Mouse (Mus musculus) thymus, postnatal 4 days (tissue): ENCODE measurements around the gene Tmem178b.
A peak's percentile ranks its signal among the peaks of the same experiment; 100 is the strongest.

Experiments used
- DNase-seq: peaks from one replicate; pipeline ENCODE4 v3.0.0; 2021

Tmem178b gene

DNA sequence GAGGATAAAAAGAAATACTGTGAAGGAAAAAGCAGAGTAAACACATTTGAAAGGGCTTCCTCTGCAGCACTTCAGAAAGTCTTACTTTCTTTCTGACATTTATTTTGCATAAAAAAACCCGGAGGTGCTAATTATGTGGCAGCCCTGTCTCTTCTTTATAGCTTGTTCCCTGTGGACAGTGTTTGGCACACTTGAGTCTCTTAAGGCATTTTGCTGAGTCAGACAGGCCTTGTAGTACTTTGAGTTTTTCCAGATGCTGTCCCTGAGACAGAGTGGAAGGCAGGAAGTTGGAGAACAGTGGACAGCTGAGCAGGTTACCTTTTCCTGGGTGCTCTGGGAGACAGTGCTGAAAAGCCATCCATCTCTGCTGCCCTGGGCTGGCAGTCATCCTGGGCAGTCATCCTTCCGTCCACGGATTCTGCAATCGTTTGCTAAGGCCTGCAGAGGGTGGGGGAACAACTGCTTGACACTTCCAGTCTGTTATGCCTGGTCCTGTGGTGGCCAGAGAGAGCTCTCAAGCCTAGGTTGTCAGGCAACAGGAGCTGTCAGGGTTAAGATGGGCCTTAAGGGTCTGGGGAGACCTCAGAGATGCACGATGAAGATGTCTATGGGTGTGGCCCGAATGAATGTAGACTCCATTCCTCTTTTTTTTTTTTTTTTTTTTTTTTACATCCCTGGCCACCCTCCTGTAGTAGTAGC, 46.1 kb downstream of the Tmem178b start:
- no peak for DNase-seq

DNA sequence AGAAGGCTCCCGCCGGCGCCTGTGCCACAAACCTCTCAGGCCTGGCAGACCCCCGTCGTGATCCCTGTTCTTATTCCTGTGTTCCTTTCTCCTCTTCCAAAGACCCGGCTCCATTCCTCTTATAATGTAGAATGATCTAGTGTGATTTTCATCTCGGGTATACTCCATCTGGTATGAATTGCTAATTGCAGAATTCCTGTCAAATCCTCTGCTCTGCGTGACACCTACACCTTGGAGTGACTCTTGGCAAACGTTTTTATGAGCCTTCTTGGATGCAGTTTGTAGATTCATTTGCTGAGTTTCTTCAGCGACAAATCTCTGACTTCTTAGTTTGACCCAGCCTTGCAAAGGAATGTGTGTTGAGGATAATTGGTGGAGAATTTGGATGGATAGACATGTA, 53.4 kb downstream of the Tmem178b start:
- DNase-seq = no peak

DNA sequence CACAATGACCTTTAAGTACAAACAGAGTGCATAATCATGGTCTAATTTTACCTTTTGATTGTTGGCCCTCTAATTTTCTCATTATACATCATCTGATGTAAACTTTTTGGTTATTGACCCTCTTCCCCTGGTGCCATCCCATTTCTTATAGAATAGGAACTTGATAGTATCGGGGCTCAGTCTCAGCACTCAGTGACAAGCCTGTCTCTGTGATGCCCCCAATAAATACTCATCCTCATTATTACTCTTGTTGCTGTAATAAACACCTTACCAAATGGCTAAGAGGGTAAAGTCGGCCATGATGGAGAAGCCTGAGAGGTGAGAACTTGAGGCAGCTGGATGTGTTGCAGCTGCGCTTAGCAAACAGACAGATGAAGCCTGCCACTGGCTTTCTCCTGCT, 63.5 kb downstream of the Tmem178b start:
- no peak for DNase-seq

DNA sequence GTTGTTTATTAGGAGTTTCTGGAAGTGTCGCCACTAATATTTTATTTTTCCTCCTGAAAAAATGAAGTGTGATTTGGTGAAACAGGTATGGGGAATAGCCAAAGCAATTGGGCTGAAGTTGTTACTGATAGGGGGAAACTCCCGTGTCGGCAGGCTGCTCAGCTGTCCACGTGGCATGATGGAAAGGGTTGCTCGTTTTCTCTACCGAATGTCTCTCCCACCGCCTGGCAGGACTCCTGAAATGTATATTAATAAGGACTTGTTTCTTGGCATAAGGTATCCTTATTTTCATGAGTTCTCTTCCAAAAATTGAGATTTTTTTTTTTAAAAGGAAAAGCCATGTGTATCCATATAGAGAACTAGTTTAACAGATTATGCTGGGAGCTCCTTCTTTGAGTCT, 67.8 kb downstream of the Tmem178b start:
- DNase-seq = no peak

DNA sequence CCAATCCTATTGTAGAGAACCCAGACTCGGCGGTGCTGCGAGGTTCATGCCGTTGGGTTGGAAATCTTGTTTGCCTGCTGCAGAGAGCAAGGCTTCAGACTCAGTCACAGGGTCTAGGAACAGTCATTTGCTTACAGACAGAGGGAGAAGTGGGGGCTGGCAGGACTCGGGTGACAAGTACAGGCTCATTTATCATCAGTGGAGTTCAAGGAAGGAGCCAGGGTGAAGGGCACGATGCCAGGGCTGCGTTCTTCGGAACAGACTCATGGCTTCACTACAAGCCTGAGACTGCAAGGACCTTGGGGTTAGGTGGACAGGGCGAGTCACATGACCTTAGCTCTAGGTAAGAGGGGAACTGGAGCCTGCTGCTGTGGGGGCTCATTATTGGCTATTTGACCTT, 71.8 kb downstream of the Tmem178b start:
- DNase-seq = no peak

DNA sequence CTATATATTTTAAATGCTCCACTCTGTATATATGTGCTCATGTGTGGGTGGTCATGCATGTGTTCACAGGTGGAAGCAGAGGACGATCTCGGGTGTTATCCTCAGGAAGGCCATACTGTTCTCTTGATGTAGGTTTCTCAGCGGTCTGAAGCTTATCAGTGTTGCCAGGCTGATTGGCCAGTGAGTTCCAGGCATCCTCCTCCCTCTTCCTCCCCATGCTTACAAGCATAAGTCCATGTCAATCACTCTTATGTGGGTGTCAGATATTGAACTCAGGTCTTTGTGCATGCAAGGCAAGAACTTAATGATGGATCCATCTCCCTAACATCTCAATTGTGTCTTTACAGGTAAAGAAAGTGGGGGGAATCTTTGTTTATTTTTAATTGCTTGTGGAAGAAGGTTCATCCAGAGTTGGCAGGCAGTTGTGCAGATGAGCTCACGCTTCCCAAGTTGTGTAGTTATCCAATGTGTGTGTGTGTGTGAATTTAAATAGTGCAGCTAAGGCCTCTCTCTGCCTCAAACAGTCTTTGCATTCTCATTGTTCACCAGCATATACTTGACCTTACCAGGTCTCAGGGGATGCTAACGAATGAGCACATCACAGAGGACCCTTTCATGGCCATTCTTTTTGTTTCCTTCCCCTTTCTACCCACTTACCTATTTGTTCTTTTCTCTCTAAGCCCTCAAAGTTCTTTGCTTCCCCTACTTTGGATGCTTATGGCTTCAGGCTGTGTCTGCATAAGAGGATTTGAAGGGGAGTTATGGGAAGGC, 72.8 kb downstream of the Tmem178b start:
- DNase-seq = no peak

DNA sequence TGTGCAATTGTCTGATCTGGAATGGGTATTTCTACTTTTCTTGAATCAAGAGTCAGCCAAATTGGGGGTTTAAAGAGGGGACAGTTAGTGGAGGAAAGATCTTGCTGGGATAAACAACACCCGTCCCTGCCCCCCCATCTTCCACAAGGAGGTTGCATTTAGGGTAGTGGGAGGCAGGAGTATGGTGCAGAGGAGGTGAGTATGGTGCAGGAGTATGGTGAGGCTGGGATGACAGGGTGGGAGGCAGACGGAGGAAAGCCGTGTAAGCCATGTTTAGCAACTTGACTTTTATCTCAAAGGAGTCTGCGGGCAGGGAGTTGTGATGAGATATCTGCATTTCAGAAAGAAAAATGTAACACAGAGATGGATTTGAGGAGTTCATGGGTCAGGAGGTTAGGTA, 73.5 kb downstream of the Tmem178b start:
- DNase-seq = no peak

DNA sequence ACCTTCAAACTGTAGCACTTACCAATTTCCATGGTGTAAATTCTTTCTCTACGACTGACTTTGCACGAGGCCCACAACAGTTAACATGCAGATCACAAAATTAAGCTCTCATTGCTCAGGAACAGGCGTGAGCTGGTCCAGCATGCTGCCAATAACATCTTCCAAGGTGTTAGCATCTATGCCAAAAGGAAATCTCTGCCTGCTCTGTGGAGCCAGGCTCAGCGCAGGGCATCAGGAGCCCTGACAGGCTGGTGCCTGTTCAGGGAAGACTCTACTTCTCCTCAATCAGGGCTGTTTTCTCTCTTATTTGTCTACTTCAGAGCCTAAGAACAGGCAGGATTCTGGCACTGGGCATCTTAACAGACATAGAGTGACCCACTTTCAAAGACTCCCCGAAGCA, 80.9 kb downstream of the Tmem178b start:
- no peak for DNase-seq

DNA sequence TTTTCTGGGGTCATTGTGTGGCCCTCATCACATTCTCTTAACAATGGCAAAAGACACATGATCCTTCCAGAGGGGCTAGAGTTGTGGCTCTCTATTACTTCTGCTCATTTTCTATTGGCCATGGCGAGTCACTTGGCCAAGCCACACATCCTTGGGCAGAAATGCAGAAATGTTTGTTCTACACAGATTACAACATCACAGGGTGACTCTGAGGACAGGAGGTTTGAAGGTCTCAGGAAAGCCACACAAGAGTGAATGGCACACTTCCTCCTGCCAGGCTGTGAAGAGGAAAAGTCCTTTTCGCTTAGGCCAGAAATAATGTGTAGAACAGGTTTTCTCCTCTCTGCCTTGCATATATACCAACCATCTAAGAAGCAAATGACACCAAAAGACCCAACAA, 82.1 kb downstream of the Tmem178b start:
- DNase-seq = no peak

DNA sequence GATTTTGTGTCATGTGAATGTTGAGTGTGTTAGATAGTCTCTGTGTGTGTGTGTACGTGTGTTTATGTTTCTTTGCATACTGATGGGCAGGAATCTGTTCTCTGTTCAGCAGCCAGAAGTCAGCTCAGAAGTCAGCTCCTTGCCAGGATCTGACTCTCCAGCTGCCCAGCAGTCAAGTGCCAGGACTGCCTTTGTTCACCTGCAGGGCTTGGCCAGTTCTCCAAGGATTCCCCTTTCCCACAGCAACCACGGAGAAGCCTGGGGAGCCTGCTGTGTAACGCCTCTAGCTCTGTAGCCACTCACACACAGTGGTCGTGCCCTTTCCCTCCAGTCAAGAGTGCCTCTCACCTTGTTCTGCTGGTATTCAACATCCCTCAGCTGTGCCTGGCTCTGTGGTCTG, 91.5 kb downstream of the Tmem178b start:
- no peak for DNase-seq

DNA sequence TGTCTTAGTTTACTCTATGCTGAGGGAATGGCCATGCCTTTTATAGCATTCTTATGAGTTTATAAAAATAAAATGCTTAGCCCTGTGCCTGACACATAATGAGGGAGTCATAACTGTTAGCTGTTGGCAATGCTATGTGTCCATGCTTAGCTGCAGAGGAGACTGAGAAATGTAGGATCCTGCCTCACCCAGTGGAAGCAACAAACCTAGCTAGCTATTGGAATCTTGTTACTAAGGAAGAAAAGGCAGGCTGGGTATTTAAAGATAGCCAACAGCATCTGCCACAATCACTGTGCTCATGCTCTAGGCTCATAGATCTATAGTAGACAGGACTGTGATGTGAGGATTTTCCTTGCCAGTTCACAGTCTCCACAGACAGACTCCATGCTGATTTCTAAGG, 97.2 kb downstream of the Tmem178b start:
- no peak for DNase-seq

DNA sequence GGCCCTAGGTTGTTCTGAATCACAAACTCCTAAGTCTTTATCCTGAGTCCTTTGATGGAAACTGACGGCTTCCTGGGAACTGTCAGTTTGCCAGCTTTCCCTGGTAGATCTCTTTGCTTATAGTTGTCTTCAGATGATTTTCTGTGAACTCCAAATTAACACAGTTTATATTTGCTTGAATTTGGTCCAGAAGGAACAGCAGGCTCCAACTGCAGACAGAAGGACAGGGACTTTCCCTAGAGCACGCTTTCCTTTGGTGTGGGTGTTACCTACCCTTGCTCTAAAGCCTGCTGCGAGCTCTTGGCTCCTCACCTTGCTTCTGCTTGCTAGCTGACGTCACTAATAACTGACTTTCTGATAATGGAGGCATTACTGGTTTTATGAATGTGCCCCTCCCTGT, 105.9 kb downstream of the Tmem178b start:
- DNase-seq = no peak

DNA sequence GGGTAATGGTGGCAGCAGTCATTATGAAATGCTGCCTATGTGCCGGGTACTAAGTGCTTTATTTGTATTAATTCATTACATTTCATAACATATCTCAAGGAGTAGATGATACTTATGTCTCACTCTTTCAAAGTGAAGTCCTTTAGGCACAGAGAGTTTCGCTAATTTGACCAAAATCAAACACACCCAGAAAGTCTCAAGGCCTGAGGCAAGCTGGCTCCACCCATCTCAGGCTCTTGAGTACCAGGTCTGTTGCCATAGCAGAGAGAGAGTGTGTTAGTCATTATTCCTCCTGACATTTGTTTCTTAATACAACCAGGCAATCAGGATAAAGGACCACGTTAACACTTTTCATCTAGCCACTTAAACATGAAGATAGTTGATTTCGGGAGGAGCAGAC, 117.7 kb downstream of the Tmem178b start:
- DNase-seq = no peak

DNA sequence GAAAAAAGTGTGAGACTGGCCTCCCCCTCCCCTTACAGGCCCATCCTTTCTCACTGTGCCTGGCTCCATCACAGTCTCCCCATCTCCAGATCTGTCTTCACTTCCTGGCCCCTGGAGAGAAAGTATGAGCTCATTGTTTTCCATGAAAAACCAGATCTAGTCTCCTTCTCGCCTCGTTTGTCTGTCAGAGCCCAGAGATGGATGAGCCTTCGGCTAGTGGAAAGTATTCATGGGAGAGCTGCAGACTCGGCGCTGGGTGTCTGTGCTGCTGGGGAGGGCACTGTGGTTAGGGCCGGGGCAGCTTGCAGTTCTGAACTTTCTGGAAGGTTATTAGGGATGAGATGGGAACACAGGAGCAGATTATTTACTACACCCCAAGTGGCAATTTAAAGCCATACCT, 118.9 kb downstream of the Tmem178b start:
- DNase-seq = no peak

DNA sequence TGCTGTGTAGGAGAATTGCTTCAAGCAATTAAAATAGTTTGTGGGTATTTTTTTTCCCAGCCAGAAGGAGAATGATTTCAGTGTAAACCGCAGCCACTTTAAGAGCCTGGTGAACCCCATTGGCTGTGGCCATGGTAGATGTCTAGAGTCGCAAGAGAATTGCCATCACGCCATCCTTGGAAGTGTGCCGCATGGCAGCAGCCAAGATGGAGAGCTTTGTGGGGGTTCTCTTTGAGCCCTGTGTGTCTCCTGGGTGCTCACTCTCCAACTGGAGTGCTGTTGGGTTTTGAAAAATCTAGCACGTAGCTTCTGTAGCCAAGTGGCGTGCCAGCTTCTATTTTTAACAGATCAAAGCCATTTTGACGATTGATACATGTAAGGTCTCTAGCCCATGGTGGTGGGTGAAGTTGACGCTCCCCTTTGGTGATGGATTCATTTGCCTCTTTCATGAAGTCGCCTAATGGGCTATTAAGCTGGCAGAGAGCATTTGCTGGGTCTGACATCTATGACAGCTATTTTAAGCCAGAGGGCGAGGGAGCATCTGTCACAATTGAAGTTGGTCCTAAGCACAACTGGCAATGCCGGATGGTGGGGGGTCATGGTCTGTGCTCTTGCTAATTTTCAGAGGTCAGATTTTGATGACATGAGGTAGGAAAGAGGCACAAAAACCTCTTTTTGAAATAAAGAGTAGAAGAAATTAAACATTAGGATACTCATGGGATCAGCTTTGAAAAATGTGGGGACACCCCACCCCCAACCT, 133.1 kb downstream of the Tmem178b start:
- no peak for DNase-seq

DNA sequence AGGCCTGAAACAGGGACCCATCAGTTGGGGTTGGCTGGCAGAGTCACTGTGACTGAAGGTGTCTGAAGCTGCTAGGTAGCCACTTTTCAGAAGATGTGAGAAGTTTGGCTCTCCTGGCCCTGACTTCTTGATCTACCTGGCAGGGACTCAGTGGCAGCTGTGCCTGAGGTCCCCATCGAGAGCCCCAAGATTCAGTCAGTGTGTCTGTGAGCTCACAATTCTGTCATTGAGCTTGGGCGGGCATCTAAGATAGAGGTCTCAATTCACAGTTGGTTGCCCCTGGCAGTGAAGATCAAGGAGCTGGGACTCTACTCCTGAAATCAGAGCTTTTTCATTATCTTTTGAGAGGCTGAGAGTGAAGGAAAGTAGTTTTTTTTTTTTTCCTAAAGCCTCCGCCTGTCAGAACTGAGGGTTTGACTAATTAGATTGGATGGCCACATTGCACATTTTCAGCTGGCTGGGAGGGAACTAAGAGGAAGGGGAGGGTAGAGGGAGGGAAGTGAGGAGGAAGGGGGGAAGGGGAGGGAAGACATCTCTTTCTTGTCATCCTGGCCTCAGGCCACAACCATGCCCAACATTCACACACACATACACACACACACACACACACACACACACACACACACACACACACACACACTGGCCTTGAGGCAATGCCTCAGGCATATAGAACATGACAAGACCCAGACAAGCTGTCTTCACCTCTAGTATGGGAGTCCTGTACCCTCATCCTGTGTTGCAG, 135.3 kb downstream of the Tmem178b start:
- no peak for DNase-seq

DNA sequence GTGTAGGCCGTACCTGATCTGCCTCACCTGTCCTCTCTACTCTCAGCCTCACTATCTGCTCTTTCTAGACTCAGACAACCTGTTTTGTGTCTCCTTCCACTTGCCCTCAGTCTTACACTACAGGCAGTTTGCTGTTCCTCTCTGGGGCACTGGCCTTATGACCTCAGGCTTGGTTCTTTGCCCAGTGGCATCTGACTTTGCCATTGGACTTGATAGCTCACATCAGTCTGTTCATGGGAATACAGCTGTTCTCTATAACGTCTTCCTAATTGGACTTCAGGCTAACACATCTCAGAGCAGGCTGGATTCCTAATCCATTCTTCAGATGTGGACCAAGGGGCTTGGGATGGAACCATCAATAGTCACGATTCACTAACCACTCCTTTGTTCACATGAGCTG, 136.6 kb downstream of the Tmem178b start:
- DNase-seq = no peak

DNA sequence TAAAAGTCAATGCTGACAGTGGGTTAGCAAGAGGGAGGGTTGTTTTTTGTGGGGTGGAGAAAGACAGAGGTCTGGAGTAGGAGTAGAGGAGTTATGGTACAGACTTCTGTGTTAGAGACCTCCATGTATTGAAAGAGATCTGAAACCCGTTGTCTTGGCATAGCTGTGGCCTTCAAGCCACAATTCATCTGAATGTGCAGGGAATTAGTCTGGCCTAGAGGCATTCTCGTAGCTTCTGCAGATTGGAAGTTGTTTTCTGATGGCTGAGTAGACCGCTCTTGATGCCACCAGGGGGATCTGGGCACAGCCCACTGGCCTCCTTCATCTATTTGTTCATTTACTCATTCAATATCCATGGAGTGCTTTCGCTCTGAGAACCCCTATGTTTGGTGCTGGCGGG, 138.0 kb downstream of the Tmem178b start:
- DNase-seq = no peak

DNA sequence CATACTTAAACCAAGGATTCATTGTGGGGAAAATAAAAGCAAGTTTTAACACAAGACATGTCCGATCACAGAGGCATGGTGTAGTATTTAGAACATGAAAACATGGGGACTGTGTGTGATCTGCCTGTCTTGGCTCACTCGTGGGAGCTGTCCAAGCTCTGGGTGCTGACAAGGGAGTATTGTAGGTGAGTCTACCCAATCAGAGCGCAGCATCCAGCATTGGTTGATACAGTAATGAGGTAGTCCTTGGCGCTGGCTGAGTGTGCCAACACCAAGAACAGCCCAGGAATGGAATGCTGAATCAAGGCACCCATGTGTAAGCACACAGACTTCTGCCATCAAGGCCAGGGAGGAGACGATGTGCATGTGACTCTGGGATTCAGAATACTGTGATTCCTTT, 138.5 kb downstream of the Tmem178b start:
- peak; percentile 12 for DNase-seq

DNA sequence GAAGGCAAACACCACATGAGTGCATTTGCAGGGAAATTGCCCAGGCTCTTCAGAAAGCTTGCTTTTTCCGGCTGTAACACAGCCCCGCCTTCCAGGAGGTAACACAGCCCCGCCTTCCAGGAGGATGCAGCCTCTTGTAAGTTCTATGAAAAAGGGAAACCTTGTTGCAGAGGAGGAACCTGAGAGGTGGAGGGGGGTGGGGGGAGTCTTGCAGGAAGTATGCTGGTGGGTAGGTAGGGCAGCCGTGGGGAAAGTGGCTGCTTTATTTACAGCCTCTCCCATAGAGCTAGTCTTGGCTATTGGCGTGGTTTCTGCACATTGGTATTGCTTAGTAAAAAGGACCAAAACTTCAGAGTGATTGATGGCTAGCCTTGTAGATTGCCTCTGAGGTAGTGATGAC, 140.3 kb downstream of the Tmem178b start:
- no peak for DNase-seq

DNA sequence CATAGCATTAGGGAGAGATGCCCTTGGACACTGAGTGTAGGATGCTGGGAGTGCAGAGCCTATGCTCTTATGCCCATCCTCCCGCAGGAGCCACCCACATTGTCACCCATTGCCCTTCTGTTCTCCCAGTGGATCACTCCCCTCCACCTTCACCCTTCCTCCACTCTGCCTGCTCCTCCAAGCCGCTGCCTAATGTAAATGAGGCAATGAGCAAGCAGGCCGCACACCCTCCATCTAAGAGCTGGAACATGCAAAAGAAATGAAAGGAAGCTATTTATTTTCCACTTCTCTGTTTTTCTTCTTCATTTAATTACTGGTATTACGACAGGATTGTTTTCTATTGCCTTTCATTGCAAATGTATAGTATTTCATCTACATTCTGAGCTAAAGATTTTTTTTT, 142.1 kb downstream of the Tmem178b start:
- no peak for DNase-seq

DNA sequence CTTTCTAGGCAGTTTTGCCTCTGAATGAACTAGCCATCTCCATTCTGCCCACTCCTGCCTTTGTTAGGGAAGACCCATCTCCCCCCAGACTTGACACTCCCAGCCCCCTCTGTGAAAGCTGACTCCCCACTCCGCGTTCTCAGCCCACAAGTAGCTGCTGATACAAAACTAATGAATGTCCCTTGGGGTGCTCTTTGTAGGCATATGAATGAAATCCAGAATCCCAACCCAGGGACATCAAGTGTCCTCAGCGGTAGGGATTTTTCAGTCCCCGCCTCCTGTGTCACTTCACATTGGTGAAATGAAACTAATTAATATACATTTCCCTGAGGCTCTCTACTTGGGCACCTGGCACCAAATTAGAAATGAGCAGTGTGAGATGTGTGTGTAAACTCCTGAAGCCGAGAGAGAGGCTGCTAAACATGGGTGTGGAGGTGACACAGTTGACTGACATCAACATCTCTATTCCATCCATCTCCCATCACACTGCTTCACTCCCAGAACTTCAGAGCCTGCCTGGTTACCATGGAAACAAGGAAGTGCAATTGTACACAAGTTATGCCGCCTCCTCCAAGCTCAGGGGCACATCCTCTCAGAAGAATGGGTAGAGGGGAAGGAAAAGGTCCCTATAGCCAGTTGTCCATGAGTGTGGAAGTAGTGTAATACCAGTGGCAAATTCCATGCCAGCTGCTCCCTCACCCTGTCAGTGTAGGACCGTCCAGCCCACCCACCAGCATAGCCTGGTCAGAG, 142.8 kb downstream of the Tmem178b start:
- no peak for DNase-seq

DNA sequence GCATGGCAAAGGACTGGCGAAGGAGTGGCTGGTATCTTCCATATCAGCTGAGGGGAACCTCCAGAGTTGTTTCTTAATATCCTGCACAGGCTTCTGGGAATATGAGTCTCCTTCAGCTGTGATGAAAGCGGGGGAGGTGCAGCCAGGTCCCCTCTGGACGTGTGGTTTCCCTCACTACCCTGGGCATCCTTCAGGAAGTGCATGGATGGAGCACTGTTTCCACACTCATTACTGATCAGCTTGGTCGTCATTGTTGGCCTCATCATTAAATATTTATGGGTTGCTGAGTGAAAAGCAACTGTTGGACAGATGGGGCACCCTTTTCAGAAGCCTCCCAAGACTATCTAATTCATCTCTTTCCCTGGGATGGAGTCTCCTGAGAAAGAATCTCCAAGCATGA, 146.3 kb downstream of the Tmem178b start:
- no peak for DNase-seq
